ENCODE assay signal across 8 mouse cellular contexts in genomic region chr4:25281671-25282038, GRCm38 (mm10). TPM values are rescaled to one million over a fixed set of nuclear protein-coding genes. Genes with fewer than 3 reads are reported as not detected.
DNase-seq lines count a peak whose midpoint lies in the region; ATAC-seq lines count a peak whose summit lies in the region.

Gene Ufl1 (minus strand): TSS chr4:25281821.

- peak within 1 kb of the TSS; percentile 97 for H3K27ac ChIP-seq in lung, embryonic 16.5 days (ENCODE audit: low read length)

- DNase-seq in MEL-GATA-1-ER (ENCODE audit: extremely low read depth, low read depth), result peak; percentile 93
- peak; percentile 97 for DNase-seq in cerebellum, adult 8-10 months
- DNase-seq in forelimb bud, embryonic 11.5 days (ENCODE audit: low read depth, low spot score), result peak; percentile 93
- DNase-seq in layer of hippocampus, adult 9-10 months (ENCODE audit: low spot score), result peak; percentile 79
- peak; percentile 97 for DNase-seq in ovary, postnatal 10 days (ENCODE audit: low spot score)
- peak; percentile 92 to 94 for DNase-seq in thymus, postnatal 10 days (ENCODE audit: low spot score in 2 of 2)

- H3K9ac ChIP-seq in lung, embryonic 16.5 days (ENCODE audit: low read length), result peak within 1 kb of the TSS; percentile 96

- 0% methylated on average over 30 of the region's 30 CpGs for WGBS in lung, embryonic 16.5 days

- peak; percentile 97 to 99 for ATAC-seq in hematopoietic stem cell, adult 5-6 weeks (replicated peaks in 1 of 2; ENCODE audit: insufficient read depth in 1 of 2, low FRiP score in 2 of 2, low TSS enrichment in 1 of 2, low read depth in 1 of 2, poor library complexity in 2 of 2, severe bottlenecking in 2 of 2)
- peak; percentile 99 for ATAC-seq in lung, embryonic 16.5 days (ENCODE audit: low read depth)

- no peaks in the 10 kb centered on the region for H3K27me3 ChIP-seq in lung, embryonic 16.5 days (ENCODE audit: control insufficient read depth, insufficient read depth, low read depth, low read length)

- peak within 1 kb of the TSS; percentile 72 for H3K4me2 ChIP-seq in lung, embryonic 16.5 days (ENCODE audit: low read depth, low read length)

- no peaks in the 10 kb centered on the region for H3K9me3 ChIP-seq in lung, embryonic 16.5 days (ENCODE audit: control insufficient read depth, low read length)

- H3K36me3 ChIP-seq in lung, embryonic 16.5 days (ENCODE audit: control insufficient read depth, insufficient read depth, low read length), result peaks cover 15% of the 10 kb centered on the region

- peak within 1 kb of the TSS; percentile 85 for H3K4me3 ChIP-seq in lung, embryonic 16.5 days (ENCODE audit: low read length)

- peaks cover 5% of the 10 kb centered on the region for H3K4me1 ChIP-seq in lung, embryonic 16.5 days (replicated peaks; ENCODE audit: control insufficient read depth, insufficient read depth, low read length)

RNA-seq across cellular contexts. Expression of gene Ufl1, which starts in this region (rescaled TPM):
- total RNA-seq in hematopoietic stem cell, adult 5-6 weeks (2017), result 24.8 and 32.7 TPM in 2 replicates
- polyA plus RNA-seq in lung, embryonic 16.5 days (2015; fragmentation: Nextera tagmentation; extraction: Ambion mirVana), result 35.9 and 40.4 TPM in 2 replicates

Comparison
In these comparisons a context has a peak if more than half of its experiments do, and no peak if none do; other contexts are left out.
1. Peak in every context shown above with its lines: DNase-seq, ATAC-seq, H3K4me3 ChIP-seq and H3K27ac ChIP-seq.